Mouse (Mus musculus) adipose tissue, adult 10 weeks (tissue): ENCODE data around the gene Nol6. TPM values are rescaled to one million over a fixed set of nuclear protein-coding genes. Genes with fewer than 3 reads are reported as not detected.

Source experiments
- polyA plus RNA-seq: library from polyadenylated mRNA; stranded (reverse); fragments of 350-450 nt; fragmentation: Illumina TruSeq; extraction: RNeasy Lipid Tissue Mini Kit (QIAGEN cat#74804); gene quantifications from one replicate; pipeline ENCODE4 v1.2.3, GENCODE M21; 2014; ENCODE audit warnings: low read depth, low replicate concordance

Gene Nol6
- polyA plus RNA-seq: 29.2 TPM

GRCm38 (mm10) chr4:41124180-41124951 is at the start of gene Nol6:
Nol6 (minus strand) TSS chr4:41124455.

GRCm38 (mm10) chr4:41135711-41136453 is 11.6 kb upstream of the Nol6 start, which contains the start of gene Ube2r2:
Ube2r2 (plus strand) TSS chr4:41135743.

DNA sequence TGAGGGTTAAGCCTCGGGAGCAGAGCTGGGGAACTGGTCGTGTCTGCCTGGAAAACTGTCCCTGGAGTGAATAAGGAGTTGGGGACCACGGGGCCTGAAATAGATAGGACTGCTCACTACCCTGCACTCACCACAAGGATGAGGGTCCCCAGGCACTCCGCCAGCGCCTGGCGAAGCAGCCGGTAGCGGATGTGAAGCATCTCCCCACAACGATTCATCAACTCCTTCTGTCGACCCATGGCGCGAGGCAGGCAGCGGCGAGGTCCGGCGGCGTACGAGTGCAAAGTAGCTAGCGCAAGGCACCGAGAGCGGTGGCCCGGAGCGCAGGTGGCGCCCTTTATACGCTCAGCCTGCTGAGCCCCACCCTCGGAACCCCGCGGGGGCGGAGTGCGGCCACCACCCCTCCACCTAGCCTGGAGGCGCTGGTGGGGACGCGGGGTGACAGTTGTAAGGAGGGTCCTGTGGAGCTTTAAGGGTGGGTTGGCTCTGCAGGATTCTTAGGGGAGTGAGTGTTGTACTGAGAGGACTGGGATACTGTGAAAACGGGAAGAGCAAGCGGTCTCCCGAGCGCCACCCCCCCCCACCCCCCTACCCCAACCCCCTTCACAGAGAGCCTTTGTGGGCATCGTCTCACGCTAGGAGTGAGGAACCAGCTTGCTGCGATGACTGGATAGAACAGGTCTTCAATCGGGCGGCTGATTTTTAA is 26.2 kb downstream of the Nol6 start, which contains the start of gene Aqp3:
Aqp3 (minus strand) TSS at position 313 of the 706 bp plus-strand sequence.

Other genes with a start within 250 kb of the Nol6 start
- 2.1 TPM for gene Spink4, start 204.4 kb downstream of the Nol6 start, polyA plus RNA-seq
- gene Bag1, start 176.2 kb downstream of the Nol6 start, polyA plus RNA-seq: 248 TPM
- gene Chmp5, start 176.0 kb downstream of the Nol6 start, polyA plus RNA-seq: 107 TPM
- gene Nfx1, start 153.5 kb downstream of the Nol6 start, polyA plus RNA-seq: 47.8 TPM
- 41.4 TPM for gene Aqp7, start 76.3 kb downstream of the Nol6 start, polyA plus RNA-seq
- gene Aqp3, start 26.3 kb downstream of the Nol6 start, polyA plus RNA-seq: not detected
- gene Ube2r2, start 11.3 kb upstream of the Nol6 start, polyA plus RNA-seq: 105 TPM
- gene Ubap2, start 150.7 kb upstream of the Nol6 start, polyA plus RNA-seq: 42.6 TPM
- gene Dcaf12, start 190.4 kb upstream of the Nol6 start, polyA plus RNA-seq: 33.1 TPM
- gene Ubap1, start 224.5 kb upstream of the Nol6 start, polyA plus RNA-seq: 33.3 TPM